Mouse (Mus musculus): ENCODE measurements around the gene Dmrtc1b.
"Not testable (repeated sequence)": the region's sequence is repeated elsewhere in the genome, so short reads cannot be mapped to it uniquely, and the experiment has no call there.

Dmrtc1b gene

GRCm38 (mm10) chrX:102707535-102707934 is at the start of gene Dmrtc1b, which contains the start of gene Gm9112:
Gene Dmrtc1b, plus strand, starts transcription at chrX:102707865.
Gene Gm9112, minus strand, starts transcription at chrX:102707635.
- in situ Hi-C loops (cut with MboI, MseI): not testable (repeated sequence)

GRCm38 (mm10) chrX:102660712-102661111 is 47.0 kb upstream of the Dmrtc1b start:
- in situ Hi-C loops (cut with MboI, MseI): no loop called here

- in situ Hi-C loops (cut with MboI, MseI): no loop called here
Measured at GRCm38 (mm10) chrX:102666641-102667040, 41.0 kb upstream of the Dmrtc1b start.

- in situ Hi-C loops (cut with MboI, MseI): loop anchor here (5.0 kb wide), 1 partner anchor 248 kb away; no protein-coding TSS in a partner anchor
Measured at GRCm38 (mm10) chrX:102684706-102685105, 23.0 kb upstream of the Dmrtc1b start.

- in situ Hi-C loops (cut with MboI, MseI): not testable (repeated sequence)
Measured at GRCm38 (mm10) chrX:102686872-102687271, 20.8 kb upstream of the Dmrtc1b start, which contains the start of gene Gm3880. Gene Gm3880, minus strand, starts transcription at chrX:102686972.

GRCm38 (mm10) chrX:102689252-102689651 is 18.4 kb upstream of the Dmrtc1b start:
- in situ Hi-C loops (cut with MboI, MseI): not testable (repeated sequence)

GRCm38 (mm10) chrX:102700636-102701035 is 7.0 kb upstream of the Dmrtc1b start:
- in situ Hi-C loops (cut with MboI, MseI): not testable (repeated sequence)

GRCm38 (mm10) chrX:102724226-102724625 is 16.6 kb downstream of the Dmrtc1b start:
- in situ Hi-C loops (cut with MboI, MseI): loop anchor here (5.0 kb wide), 1 partner anchor 153 kb away; no protein-coding TSS in a partner anchor

All from regulatory T cell (primary cell).